ENCODE assay signal across 9 mouse cellular contexts in the genomic region with DNA sequence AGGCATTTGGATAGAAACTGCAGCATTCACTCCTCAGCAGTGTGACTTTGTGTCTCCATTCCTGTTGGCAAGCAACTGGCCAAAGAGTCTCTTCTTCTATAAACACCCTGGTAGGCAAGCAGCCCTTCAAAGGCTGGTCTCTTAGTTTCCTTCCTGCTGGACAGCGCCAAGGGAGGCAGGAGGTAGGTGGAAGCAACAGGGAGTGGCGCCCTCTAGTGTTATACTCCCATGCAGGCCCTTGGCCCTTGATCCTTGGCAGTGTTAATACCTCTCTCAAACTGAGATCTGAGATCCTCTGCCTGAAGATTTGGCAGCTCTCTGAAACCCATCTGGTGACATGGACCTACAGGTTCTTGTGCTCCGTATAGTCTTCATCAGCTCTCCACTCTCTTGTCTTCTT. TPM values are rescaled to one million over a fixed set of nuclear protein-coding genes. Genes with fewer than 3 reads are reported as not detected.
DNase-seq lines count a peak whose midpoint lies in the region; ATAC-seq and TF ChIP-seq lines count a peak whose summit lies in the region.
"Had no signal": no experiment of that assay in that cellular context is flagged by ENCODE, and none has a peak within 500 bp of the region (broad histone marks: within the 10 kb centered on the region; RNA-seq: fewer than 3 reads in every experiment).

No protein-coding gene starts in this region.

- no peak overlapping the region for H3K9ac ChIP-seq in kidney, embryonic 14.5 days (ENCODE audit: low read depth, low read length)
- H3K9ac ChIP-seq in CH12.LX (ENCODE audit: insufficient read depth, low read depth) = no peak overlapping the region
- H3K9ac ChIP-seq: limb, embryonic 13.5 days had no signal

- H3K4me2 ChIP-seq in kidney, embryonic 14.5 days (replicated peaks; ENCODE audit: low read depth, low read length) = no peak overlapping the region
- H3K4me2 ChIP-seq in CH12.LX (ENCODE audit: insufficient read depth, low read depth, poor library complexity, severe bottlenecking) = no peak overlapping the region; the same call in 1 of the 2 replicates
- H3K4me2 ChIP-seq: limb, embryonic 13.5 days had no signal

- no peak for TF ChIP-seq POLR2A in CH12.LX (IDR thresholded peaks at IDR 0.05; ENCODE audit: low read depth, low read length)
- TF ChIP-seq POLR2A in embryonic fibroblast, embryonic 13.5 days (IDR thresholded peaks at IDR 0.05; ENCODE audit: low read depth, low read length) = no peak

- ATAC-seq in kidney, embryonic 14.5 days (ENCODE audit: low FRiP score, low TSS enrichment) = no peak

- H3K27me3 ChIP-seq in kidney, embryonic 14.5 days (ENCODE audit: control insufficient read depth, insufficient read depth, low read length) = no peaks in the 10 kb centered on the region
- H3K27me3 ChIP-seq in CH12.LX (replicated peaks) = peaks cover 13% of the 10 kb centered on the region

- TF ChIP-seq RAD21 in CH12.LX (IDR thresholded peaks at IDR 0.05; ENCODE audit: low read depth, low read length) = peak; percentile 70

- no peaks in the 10 kb centered on the region for H3K9me3 ChIP-seq in kidney, embryonic 14.5 days (ENCODE audit: control insufficient read depth, low read length)
- H3K9me3 ChIP-seq in CH12.LX (replicated peaks; ENCODE audit: low read length) = no peaks in the 10 kb centered on the region
- H3K9me3 ChIP-seq: limb, embryonic 13.5 days had no signal

- dilution Hi-C loops in CH12.LX (cut with MboI; ENCODE audit: extremely low pct_ligation_motif_present, extremely low pct_unique_long_range_greater_than_20kb, low sequenced_read_pairs) = no loop called here

- in situ Hi-C loops in CH12.LX (cut with MboI; ENCODE audit: low pct_ligation_motif_present, low pct_unique_long_range_greater_than_20kb, low sequenced_read_pairs) = loop anchor here (10.0 kb wide), 1 partner anchor 324 kb away; no protein-coding TSS in a partner anchor

- no peak overlapping the region for H3K27ac ChIP-seq in kidney, embryonic 14.5 days (ENCODE audit: low read depth, low read length)
- no peak overlapping the region for H3K27ac ChIP-seq in CH12.LX (ENCODE audit: insufficient read depth, low read depth)
- H3K27ac ChIP-seq in embryonic fibroblast, embryonic 13.5 days (ENCODE audit: insufficient read depth, low read length) = no peak overlapping the region
- H3K27ac ChIP-seq: limb, embryonic 13.5 days had no signal

- 31% methylated on average over 3 of the region's 3 CpGs for WGBS in kidney, embryonic 14.5 days

- TF ChIP-seq CTCF in CH12.LX (conservative IDR thresholded peaks at IDR 0.05 in 1 of 2, IDR thresholded peaks at IDR 0.05 in 1 of 2; ENCODE audit: low read depth in 2 of 2, low read length in 2 of 2) = peak; percentile 79 to 81
- TF ChIP-seq CTCF in embryonic fibroblast, embryonic 13.5 days (IDR thresholded peaks at IDR 0.05; ENCODE audit: borderline replicate concordance, insufficient read depth, low read length) = peak; percentile 45; the same call in 1 of the 2 replicates

- DNase-seq in kidney, adult 18-20 months = peak; percentile 11
- peak; percentile 59 for DNase-seq in CH12.LX (ENCODE audit: extremely low read depth)
- DNase-seq in Muller cell, postnatal 12 days (ENCODE audit: inconsistent ontology term) = peak; percentile 24
- peak; percentile 73 for DNase-seq in lung, postnatal 10 days
- DNase-seq in urinary bladder, postnatal 25 days (ENCODE audit: low spot score) = no peak

- no peak overlapping the region for H3K4me3 ChIP-seq in kidney, embryonic 14.5 days (ENCODE audit: low read length)
- no peak overlapping the region for H3K4me3 ChIP-seq in CH12.LX (replicated peaks in 1 of 3; ENCODE audit: low read depth in 2 of 3, low read length in 2 of 3, poor library complexity in 1 of 3)
- H3K4me3 ChIP-seq in embryonic fibroblast, embryonic 13.5 days (ENCODE audit: insufficient read depth, low read length) = no peak overlapping the region
- H3K4me3 ChIP-seq: limb, embryonic 13.5 days had no signal

- no peaks in the 10 kb centered on the region for H3K79me2 ChIP-seq in CH12.LX (replicated peaks; ENCODE audit: control insufficient read depth, extremely low read depth, insufficient read depth, poor library complexity, severe bottlenecking)

- no peaks in the 10 kb centered on the region for H3K36me3 ChIP-seq in kidney, embryonic 14.5 days (ENCODE audit: control insufficient read depth, insufficient read depth, low read length)
- H3K36me3 ChIP-seq in CH12.LX (replicated peaks in 1 of 2; ENCODE audit: control insufficient read depth in 1 of 2, insufficient read depth in 1 of 2, low read length in 1 of 2) = no peaks in the 10 kb centered on the region
- H3K36me3 ChIP-seq: limb, embryonic 13.5 days had no signal

- H3K4me1 ChIP-seq in kidney, embryonic 14.5 days (ENCODE audit: control insufficient read depth, insufficient read depth, low read length) = no peaks in the 10 kb centered on the region
- H3K4me1 ChIP-seq in CH12.LX (ENCODE audit: control insufficient read depth in 1 of 2, insufficient read depth in 2 of 2) = no peaks in the 10 kb centered on the region
- H3K4me1 ChIP-seq in embryonic fibroblast, embryonic 13.5 days (ENCODE audit: control insufficient read depth, insufficient read depth, low read length) = no peaks in the 10 kb centered on the region
- H3K4me1 ChIP-seq: limb, embryonic 13.5 days had no signal

- no peak for TF ChIP-seq EP300 in CH12.LX (IDR thresholded peaks at IDR 0.05; ENCODE audit: low read length)

TF ChIP-seq in CH12.LX, 34 proteins besides CTCF, POLR2A, EP300 and RAD21:
- TF ChIP-seq MAZ (IDR thresholded peaks at IDR 0.05; ENCODE audit: low read depth, low read length) = no peak
- TF ChIP-seq MAX (IDR thresholded peaks at IDR 0.05; ENCODE audit: low read length) = peak; percentile 17; the same call in 1 of the 2 replicates
- TF ChIP-seq NELFE (IDR thresholded peaks at IDR 0.05; ENCODE audit: low read depth, low read length) = 0 out of 2 replicates have a peak, but pooled peaks have one; percentile 25
- TF ChIP-seq SMC3 (IDR thresholded peaks at IDR 0.05; ENCODE audit: low read depth, low read length) = peak; percentile 80
- 0 out of 2 replicates have a peak, but pooled peaks have one; percentile 11 for TF ChIP-seq ZC3H11A (IDR thresholded peaks at IDR 0.05; ENCODE audit: low read depth, low read length)

RNA-seq across cellular contexts. Expression of a gene that starts 51.3 kb away (rescaled TPM):
- polyA plus RNA-seq in kidney, embryonic 14.5 days (2014; fragmentation: Nextera tagmentation; extraction: Ambion mirVana) = 1.9 TPM in 2 replicates
- total RNA-seq in CH12.LX (2012; rRNA removed) (0.34 TPM in 1 of 2 replicates, not detected in the other), CH12.LX (2014; rRNA removed) (0.60 TPM in 1 of 2 replicates, not detected in the other)
- polyA plus RNA-seq in CH12.LX (2012; ENCODE audit: insufficient read length, low read depth) = 0.19 TPM in 1 of 2 replicates, not detected in the other
- polyA plus RNA-seq in embryonic fibroblast, embryonic 13.5 days (2011; ENCODE audit: insufficient read length, low read depth, missing spikeins) = 0.15 and 0.83 TPM in 2 replicates
- total RNA-seq: common myeloid progenitor, adult 5-6 weeks had no signal
